Mouse (Mus musculus): Measurements from ENCODE around the gene Snapc1.

Gene Snapc1

GRCm38 (mm10) chr12:73997297-73998127, 33.2 kb downstream of the Snapc1 start, which contains the start of gene Syt16:
Syt16 (plus strand) TSS chr12:73997661.
- no peak for DNase-seq

DNA sequence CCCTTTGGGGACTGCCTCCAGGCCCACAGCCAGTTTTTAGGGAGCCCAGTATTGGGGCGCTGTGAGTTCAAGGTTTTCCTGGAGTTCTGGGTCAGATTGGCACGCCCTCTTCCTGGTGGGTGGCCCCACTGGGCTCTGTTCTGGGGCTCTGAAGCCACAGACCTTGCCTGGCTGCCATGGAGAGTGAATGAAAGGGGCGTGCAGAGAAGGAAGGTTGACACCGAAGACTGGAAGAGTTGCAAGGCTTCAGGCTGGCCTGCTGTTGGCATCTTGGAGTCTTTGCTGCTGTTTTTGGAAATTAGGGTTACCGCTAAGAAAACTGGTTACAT, 33.8 kb downstream of the Snapc1 start:
- DNase-seq = no peak

GRCm38 (mm10) chr12:74002449-74002848, 38.2 kb downstream of the Snapc1 start:
- no peak for DNase-seq

DNA sequence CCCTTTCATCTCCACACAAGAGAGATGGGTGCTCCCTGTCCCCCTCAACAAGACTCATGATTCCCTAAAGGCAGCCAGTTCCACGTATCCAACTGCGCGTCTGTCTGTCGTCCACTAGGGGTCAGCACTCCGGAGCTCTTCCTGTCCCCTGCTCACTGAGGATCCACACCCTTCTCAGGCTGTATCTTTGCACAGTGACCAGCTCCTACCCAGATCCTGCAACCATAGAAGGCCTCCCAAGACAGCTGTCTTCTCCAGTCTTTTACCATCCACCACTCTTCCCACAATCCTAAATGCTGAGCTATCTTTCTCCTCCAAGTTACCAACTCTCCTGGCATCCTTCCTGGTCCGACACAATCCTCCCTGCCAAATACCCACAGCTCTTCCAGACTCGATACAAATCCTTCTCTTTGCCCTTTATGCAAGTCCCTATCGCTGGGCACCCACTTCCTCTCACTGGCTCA, 45.2 kb downstream of the Snapc1 start:
- DNase-seq = peak; percentile 37

- peak; percentile 82 for DNase-seq
Measured at GRCm38 (mm10) chr12:74013739-74014138, 49.5 kb downstream of the Snapc1 start.

DNA sequence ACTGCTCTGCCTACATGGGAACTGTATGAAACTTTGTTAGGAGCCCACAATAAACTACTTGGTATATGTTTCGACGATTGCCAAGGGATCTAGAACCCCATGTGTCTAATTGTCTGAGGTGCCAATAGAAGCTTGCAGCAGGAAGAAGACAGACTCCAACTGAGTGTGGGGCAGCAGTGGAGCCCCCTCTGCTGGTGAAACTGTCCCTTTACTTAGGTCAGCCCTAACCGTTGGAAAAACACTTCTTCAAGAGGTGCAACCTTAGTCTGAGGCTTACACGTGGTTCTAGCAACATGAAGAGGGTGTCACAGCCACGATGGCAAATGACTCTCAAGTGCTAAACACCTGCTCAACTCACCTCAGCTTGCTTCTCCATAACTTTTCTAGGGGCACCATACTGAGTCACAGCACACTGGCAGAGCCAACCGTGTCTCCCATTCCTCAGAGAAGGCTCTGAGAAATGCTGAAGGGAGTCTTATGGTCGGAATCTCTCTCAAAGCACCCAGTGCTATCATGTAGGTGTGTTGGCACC, 50.5 kb downstream of the Snapc1 start:
- peak; percentile 23 for DNase-seq

DNA sequence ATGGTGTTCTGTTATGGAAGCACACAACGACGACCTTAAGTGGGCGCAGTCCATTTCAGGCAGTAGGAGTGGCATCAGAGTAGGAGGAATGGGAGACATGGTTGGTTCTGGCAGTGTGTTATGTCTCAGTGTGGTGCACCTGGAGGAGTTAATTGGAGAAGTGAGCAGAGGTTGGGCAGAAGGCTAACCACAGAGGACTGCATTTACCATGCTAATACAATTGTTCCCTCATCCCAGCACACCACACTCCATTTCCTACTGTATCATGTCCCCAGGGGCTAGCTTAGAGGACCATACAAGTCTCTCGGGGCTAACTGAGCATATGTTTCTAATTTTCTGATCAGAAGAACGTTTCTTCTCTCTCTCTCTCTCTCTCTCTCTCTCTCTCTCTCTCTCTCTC, 51.2 kb downstream of the Snapc1 start:
- DNase-seq = no peak

DNA sequence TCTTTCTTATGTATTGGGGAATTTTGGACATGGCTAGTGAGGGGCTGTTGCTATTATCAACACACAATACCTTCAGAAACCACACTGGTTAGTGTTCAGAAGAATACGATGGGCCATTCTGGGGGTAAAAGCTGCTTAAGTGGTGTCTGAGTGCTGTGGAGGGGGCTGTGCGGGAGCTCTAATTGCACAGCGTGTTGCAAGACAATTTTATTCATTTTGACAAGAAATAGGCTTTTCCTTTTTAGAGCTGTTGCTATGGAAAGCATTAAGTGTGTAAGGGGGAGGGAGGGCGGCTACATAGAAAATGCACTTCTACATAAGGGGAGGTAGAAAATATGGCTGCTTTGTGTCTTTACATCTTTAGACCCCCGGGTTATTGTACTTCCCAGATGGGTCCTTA, 59.0 kb downstream of the Snapc1 start:
- DNase-seq = no peak

DNA sequence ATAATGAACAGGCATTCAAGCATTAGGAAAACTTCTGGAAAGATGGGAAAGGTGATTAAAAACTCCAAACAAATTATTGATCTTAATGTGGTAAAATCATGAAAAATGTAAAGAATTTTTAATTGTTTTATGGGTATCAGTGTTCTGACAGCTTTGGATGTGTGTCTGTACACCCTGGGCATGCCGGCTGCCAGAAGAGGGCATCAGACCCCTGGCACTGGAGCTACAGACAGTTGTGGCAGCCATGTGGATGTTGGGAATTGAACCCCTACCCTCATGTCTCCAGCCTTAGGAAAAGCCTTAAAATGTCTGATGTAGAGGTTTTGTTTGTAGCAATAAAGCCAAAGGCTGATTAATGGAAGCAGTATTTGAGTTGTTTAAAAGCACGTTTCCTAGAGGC, 60.6 kb downstream of the Snapc1 start:
- no peak for DNase-seq
